Mouse (Mus musculus) induced T-regulatory cell, adult 2 months (primary cell): ENCODE results near the gene Usp8.
A peak's percentile ranks its signal among the peaks of the same experiment; 100 is the strongest.

ENCODE experiments used
- DNase-seq: peaks from one replicate; pipeline ENCODE4 v3.0.0-alpha.2; 2012; ENCODE audit warnings: low read depth

Gene Usp8

GRCm38 (mm10) chr2:126740314-126740713, 33.2 kb downstream of the Usp8 start:
- no peak for DNase-seq

DNA sequence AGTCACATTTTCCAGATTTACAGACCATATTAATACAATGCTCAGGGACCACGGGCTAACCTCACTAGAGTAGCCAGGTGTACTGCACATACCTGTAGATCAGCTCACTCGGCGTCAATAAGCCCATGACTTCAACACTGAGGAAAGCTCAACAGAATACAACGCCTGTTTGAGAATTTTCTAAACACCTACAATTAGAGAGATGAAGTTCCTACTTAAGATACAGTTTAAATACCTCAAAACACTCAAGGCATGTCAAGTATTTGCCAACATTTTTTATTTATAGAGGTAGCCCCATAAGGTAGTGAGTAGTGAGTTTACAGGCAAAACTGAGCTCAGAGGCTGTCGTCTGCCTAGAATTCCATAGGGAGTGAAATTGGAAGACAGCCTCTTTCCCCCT, 36.3 kb downstream of the Usp8 start:
- no peak for DNase-seq

- no peak for DNase-seq
Observed at GRCm38 (mm10) chr2:126755664-126756063, 48.5 kb downstream of the Usp8 start.

DNA sequence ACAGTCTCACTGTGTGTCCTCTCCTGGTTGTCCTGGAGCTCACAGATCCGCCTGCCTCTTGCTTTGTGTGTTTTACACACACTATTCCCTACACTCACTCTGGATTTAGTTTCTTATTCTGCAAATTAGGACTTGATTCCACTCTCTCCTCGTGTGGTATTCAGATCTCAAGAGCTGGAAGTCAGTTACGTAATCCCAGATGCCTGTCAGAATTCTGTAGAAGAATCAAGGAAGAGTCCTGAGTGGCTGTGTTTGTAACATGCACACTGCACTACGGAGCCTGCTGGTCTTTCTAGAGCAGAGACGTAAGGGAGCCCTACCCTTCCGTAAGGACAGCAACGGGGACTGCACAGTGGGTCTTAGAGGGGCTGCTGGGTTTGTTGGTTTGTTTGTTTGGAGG, 52.2 kb downstream of the Usp8 start:
- no peak for DNase-seq

DNA sequence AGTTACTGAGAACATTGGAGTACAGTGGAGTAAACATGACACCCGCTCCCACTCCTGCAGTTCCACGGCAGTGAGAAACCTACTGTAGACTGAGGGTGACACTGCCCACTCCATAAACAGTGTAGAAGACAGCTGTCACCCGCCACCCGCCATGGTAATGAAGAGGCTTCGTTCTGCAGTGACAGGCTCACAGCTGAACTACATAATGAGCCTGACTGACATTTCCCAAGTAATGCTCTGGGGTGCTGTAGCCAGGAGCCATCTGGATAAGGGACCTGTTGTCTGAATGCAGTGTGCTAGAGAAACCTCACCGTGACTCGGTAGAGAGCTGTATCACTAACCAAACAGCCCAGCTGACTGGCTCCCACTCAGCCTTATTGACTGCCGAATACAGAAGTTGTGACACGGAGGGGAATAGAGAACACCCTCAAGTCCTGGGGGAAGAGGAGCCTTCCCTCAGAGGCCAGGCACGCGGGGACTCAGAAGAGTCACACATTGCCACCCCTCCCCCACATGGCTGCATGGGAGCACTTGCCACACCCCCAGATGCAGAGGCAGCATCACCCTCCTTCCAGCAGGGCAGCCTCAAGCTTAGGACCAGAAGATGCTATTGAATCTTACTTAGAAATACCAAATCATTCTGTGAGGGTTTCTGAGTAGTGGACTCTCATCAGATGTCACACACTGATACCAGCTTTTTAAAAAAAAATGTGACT, 58.9 kb downstream of the Usp8 start:
- DNase-seq = no peak

GRCm38 (mm10) chr2:126767599-126767998, 60.5 kb downstream of the Usp8 start:
- peak; percentile 27 for DNase-seq

DNA sequence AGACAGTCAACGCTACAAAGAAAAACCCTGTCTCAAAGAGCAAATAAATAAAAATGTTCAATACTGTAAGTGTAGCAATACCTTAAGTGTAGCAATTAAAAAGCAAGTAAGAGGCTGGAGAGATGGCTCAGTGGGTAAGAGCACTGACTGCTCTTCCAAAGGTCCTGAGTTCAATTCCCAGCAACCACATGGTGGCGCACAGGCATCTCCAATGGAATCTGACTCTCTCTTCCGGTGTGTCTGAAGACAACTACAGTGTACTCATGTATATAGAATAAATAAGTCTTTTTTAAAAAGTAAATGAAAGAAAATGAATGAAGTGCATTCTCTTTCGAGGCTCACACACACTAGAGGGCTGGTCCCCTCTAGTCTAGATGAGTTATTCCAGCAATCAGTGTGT, 61.1 kb downstream of the Usp8 start:
- no peak for DNase-seq

GRCm38 (mm10) chr2:126769431-126770181, 62.5 kb downstream of the Usp8 start:
- no peak for DNase-seq

DNA sequence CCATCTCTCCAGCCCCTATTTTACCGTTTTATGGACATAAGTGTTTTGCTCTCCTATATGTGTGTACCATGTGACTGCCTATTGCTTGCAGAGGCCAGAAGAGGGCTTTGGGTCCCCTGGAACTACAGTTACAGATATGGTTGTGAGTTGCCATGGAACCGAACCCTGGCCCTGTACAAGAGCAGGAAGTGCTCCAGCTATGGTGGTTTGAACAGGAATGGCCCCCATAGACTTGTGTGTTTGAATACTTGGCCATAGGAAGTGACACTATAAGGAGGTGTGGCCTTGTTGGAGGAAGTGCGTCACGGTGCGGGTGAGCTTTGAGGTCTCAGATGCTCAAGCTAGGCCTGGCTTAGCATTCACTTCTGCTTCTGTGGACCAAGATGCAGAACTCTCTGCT, 65.1 kb downstream of the Usp8 start:
- no peak for DNase-seq

DNA sequence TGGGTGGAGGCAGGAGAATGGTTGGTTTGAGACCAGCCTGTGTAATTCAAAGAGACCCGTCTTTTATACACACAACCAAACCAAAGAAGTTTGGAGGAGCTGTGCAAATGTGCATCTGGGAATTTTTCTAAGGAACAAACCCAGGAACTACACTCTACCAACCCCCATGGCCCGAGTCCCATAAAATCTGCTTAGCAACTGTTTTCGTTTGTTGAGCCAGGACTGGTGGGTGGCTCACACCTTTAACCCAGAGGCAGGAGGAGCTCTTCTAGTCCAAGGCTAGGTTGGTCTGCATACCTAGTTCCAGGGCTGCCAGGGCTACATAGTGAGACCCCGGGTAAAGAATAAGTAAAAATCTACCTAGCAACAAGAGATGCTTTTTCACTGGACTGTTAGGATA, 68.8 kb downstream of the Usp8 start:
- no peak for DNase-seq

- no peak for DNase-seq
Observed at GRCm38 (mm10) chr2:126776416-126776815, 69.3 kb downstream of the Usp8 start.

- DNase-seq = no peak
Observed at GRCm38 (mm10) chr2:126778806-126779205, 71.7 kb downstream of the Usp8 start.

DNA sequence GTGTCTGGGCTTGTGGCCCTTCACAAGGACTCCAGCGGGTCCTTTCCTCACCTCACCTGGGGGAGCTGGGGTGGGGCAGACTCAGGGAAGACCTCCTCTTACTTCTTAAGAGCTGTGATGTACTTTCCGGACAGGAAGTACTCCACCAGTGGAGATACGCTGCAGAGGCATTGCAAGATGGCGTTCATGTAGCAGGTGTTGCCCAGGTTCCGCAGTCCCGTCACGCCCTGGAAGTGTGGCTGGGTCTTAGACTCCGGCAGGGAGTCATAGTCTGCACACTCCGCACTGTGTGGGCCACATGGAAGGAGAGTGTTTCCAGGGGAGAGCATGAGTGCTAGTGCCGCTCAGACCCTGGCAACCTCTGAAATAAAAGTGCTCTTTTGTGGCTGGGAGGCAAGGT, 73.2 kb downstream of the Usp8 start:
- no peak for DNase-seq

GRCm38 (mm10) chr2:126781478-126781877, 74.3 kb downstream of the Usp8 start:
- DNase-seq = no peak

GRCm38 (mm10) chr2:126782433-126782832, 75.3 kb downstream of the Usp8 start:
- DNase-seq = no peak

GRCm38 (mm10) chr2:126783370-126783769, 76.2 kb downstream of the Usp8 start, which contains the start of gene Usp50:
Gene Usp50 (minus strand): TSS chr2:126783470.
- no peak for DNase-seq

- DNase-seq = no peak
Observed at GRCm38 (mm10) chr2:126787721-126788342, 80.7 kb downstream of the Usp8 start.

DNA sequence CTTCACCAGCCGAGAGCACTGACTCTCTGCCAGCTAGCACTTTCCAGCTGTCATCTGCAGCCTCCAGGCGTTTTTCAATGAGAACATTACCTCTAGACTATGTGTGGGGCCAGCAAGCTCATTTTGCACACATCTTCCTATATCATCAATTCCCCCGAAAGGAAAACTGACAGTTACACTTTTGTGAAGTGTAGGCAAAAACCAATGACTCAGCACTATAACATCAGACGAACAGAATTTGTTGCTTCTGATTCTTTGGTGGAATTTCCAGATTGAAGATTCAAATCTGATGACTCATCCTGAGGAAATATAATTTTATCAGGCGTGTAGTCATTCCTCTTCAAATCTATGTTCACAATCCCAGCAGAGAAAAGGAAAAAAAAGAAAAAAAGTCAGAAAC, 85.5 kb downstream of the Usp8 start:
- DNase-seq = no peak

DNA sequence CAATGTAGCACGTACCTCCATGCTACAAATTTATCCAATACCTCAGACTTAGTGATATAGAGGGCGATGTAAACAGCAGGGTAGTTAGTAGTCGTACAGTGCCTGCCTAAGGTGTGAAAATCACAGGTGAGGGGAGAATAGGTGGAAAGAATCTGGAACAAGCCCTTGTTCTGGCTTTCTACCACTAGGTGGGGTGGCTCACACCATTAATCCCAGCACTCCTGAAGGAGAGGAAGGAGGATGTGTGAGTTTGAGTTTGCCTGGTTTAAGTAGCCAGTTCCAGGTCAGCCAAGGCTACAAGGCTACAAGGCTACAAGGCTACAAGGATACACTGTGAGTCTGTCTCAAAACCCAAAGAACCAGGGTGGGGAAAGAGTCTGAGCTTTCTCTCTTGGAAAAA, 88.6 kb downstream of the Usp8 start:
- DNase-seq = peak; percentile 14

DNA sequence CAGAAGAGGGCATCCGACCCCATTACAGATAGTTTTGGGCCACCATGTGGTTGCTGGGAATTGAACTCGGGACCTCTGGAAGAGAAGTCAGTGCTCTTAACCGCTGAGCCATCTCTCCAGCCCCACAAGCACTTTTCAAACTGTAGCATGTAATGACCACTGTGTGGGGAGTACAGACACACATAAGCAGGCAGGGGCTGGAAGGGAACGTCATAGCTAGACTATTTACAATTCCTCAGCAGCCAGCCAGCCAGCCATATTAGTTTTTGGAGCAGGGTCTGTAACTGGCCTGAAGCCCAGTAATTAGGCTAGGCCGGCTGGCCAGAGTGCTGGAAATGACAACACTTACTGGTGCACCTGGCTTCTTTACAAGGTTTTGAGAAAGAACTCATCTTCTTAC, 91.3 kb downstream of the Usp8 start:
- DNase-seq = no peak

- no peak for DNase-seq
Observed at GRCm38 (mm10) chr2:126801980-126802379, 94.9 kb downstream of the Usp8 start.
